Mouse (Mus musculus) cerebellum, adult 9-11 months (tissue): ENCODE results near the gene Hsd17b13.

Experiments
- DNase-seq: peaks from one replicate; pipeline ENCODE4 v3.0.0; 2022

Hsd17b13 gene

GRCm38 (mm10) chr5:103923101-103923500 is 54.1 kb downstream of the Hsd17b13 start:
- no peak for DNase-seq

- no peak for DNase-seq
Measured at GRCm38 (mm10) chr5:103922436-103922835, 54.8 kb downstream of the Hsd17b13 start.

- no peak for DNase-seq
Measured at GRCm38 (mm10) chr5:103919497-103919896, 57.7 kb downstream of the Hsd17b13 start.

GRCm38 (mm10) chr5:103918233-103918632 is 59.0 kb downstream of the Hsd17b13 start:
- DNase-seq: no peak

GRCm38 (mm10) chr5:103917357-103917895 is 59.8 kb downstream of the Hsd17b13 start:
- DNase-seq: peak; percentile 0

- peak; percentile 0 for DNase-seq
Measured at GRCm38 (mm10) chr5:103916595-103917356, 60.4 kb downstream of the Hsd17b13 start.

GRCm38 (mm10) chr5:103914335-103915226 is 62.6 kb downstream of the Hsd17b13 start:
- DNase-seq: peak; percentile 1

- DNase-seq: no peak
Measured at GRCm38 (mm10) chr5:103913150-103913549, 64.1 kb downstream of the Hsd17b13 start.

GRCm38 (mm10) chr5:103911555-103911954 is 65.7 kb downstream of the Hsd17b13 start:
- DNase-seq: peak; percentile 40

GRCm38 (mm10) chr5:103910748-103911409 is 66.3 kb downstream of the Hsd17b13 start, which contains the start of gene Klhl8:
Gene Klhl8 (minus strand): TSS chr5:103911259.
- DNase-seq: peak; percentile 90

- DNase-seq: peak; percentile 42
Measured at GRCm38 (mm10) chr5:103910156-103910555, 67.1 kb downstream of the Hsd17b13 start.

GRCm38 (mm10) chr5:103909466-103909865 is 67.7 kb downstream of the Hsd17b13 start:
- no peak for DNase-seq

GRCm38 (mm10) chr5:103908851-103909250 is 68.4 kb downstream of the Hsd17b13 start:
- DNase-seq: no peak

GRCm38 (mm10) chr5:103907844-103908243 is 69.4 kb downstream of the Hsd17b13 start:
- no peak for DNase-seq

- DNase-seq: no peak
Measured at GRCm38 (mm10) chr5:103906173-103906572, 71.0 kb downstream of the Hsd17b13 start.
